Mouse (Mus musculus) CH12.LX (cell line): ENCODE measurements around the gene Apln. TPM values are rescaled to one million over a fixed set of nuclear protein-coding genes. Genes with fewer than 3 reads are reported as not detected.

ENCODE experiments used
- DNase-seq: peaks from one replicate; pipeline ENCODE4 v3.0.0-alpha.2; 2013; ENCODE audit errors: extremely low read depth
- H3K27ac ChIP-seq: 2 replicates; pipeline ENCODE4 v1.5.1; 2012; ENCODE audit warnings: low read depth, mild to moderate bottlenecking, control low read depth, moderate library complexity; ENCODE audit not compliant: insufficient read depth
- H3K27me3 ChIP-seq: replicated peaks from 2 replicates; pipeline ENCODE3; 2012; ENCODE audit warnings: inconsistent platforms
- H3K36me3 ChIP-seq, 2 experiments: replicated peaks in 1 of 2; 2 replicates each; pipeline versions ENCODE3 to v1.6.1; 2012; ENCODE audit warnings: inconsistent platforms in 1 of 2, low read length in 1 of 2, mild to moderate bottlenecking in 1 of 2, mixed read lengths in 1 of 2, moderate library complexity in 1 of 2; ENCODE audit not compliant: control insufficient read depth in 1 of 2, insufficient read depth in 1 of 2
- H3K4me1 ChIP-seq, 2 experiments: 2 replicates each; pipeline ENCODE4 v1.6.1; 2012; ENCODE audit warnings: inconsistent platforms in 1 of 2, moderate library complexity in 1 of 2; ENCODE audit not compliant: insufficient read depth in 2 of 2, control insufficient read depth in 1 of 2
- H3K4me2 ChIP-seq: 2 replicates; pipeline ENCODE4 v1.6.1; 2012; ENCODE audit warnings: low read depth, mild to moderate bottlenecking, control low read depth; ENCODE audit not compliant: poor library complexity, insufficient read depth, severe bottlenecking
- H3K4me3 ChIP-seq, 3 experiments: fragments of 150-350 bp in 1 of 3; sonication (generic) in 1 of 3; replicated peaks in 1 of 3; 2 replicates each; pipeline versions ENCODE3 to v1.5.1; 2011 to 2012; ENCODE audit warnings: low read depth in 2 of 3, low read length in 2 of 3, mild to moderate bottlenecking in 2 of 3, moderate library complexity in 2 of 3, control low read depth in 1 of 3, improper control_type of control experiment in 1 of 3, inconsistent platforms in 1 of 3, mixed read lengths in 1 of 3; ENCODE audit not compliant: poor library complexity in 1 of 3
- H3K79me2 ChIP-seq: replicated peaks from 2 replicates; pipeline ENCODE4 v1.6.1; 2012; ENCODE audit warnings: mild to moderate bottlenecking, moderate library complexity; ENCODE audit not compliant: control insufficient read depth, poor library complexity, insufficient read depth, severe bottlenecking; ENCODE audit errors: extremely low read depth
- H3K9ac ChIP-seq: 2 replicates; pipeline ENCODE4 v1.6.1; 2012; ENCODE audit warnings: low read depth, mild to moderate bottlenecking, control low read depth, moderate library complexity; ENCODE audit not compliant: insufficient read depth
- H3K9me3 ChIP-seq: replicated peaks from 2 replicates; pipeline ENCODE3; 2012; ENCODE audit warnings: low read length, inconsistent platforms, mixed read lengths
- CHD1 ChIP-seq: IDR thresholded peaks from 2 replicates; pipeline ENCODE4 v1.6.1; 2012; ENCODE audit warnings: low read depth, low read length, improper control_type of control experiment, inconsistent platforms
- CTCF ChIP-seq, 2 experiments: IDR thresholded peaks in 1 of 2; conservative IDR thresholded peaks in 1 of 2; 2 replicates each; pipeline ENCODE4 v1.5.1; 2011 to 2012; ENCODE audit warnings: low read depth in 2 of 2, low read length in 2 of 2, improper control_type of control experiment in 1 of 2, inconsistent platforms in 1 of 2, mild to moderate bottlenecking in 1 of 2, moderate library complexity in 1 of 2
- E2F4 ChIP-seq: IDR thresholded peaks from 2 replicates; pipeline ENCODE4 v1.6.1; 2011; ENCODE audit warnings: low read depth, low read length, improper control_type of control experiment; ENCODE audit not compliant: insufficient replicate concordance
- EP300 ChIP-seq: IDR thresholded peaks from 2 replicates; pipeline ENCODE4 v1.6.1; 2011; ENCODE audit warnings: low read length, improper control_type of control experiment
- GABPA ChIP-seq: IDR thresholded peaks from 2 replicates; pipeline ENCODE4 v1.6.1; 2012; ENCODE audit warnings: low read depth, low read length, improper control_type of control experiment, inconsistent platforms; ENCODE audit not compliant: insufficient replicate concordance
- HCFC1 ChIP-seq: IDR thresholded peaks from 2 replicates; pipeline ENCODE4 v1.6.1; 2012; ENCODE audit warnings: low read depth, mild to moderate bottlenecking, inconsistent platforms, low read length, improper control_type of control experiment
- IRF4 ChIP-seq: IDR thresholded peaks from 2 replicates; pipeline ENCODE4 v1.6.1; 2014; ENCODE audit warnings: low read depth, mild to moderate bottlenecking, inconsistent platforms, low read length, improper control_type of control experiment
- JUN ChIP-seq: IDR thresholded peaks from 2 replicates; pipeline ENCODE4 v1.6.1; 2011; ENCODE audit warnings: low read depth, mild to moderate bottlenecking, low read length, improper control_type of control experiment, moderate library complexity; ENCODE audit not compliant: insufficient read depth
- KAT2A ChIP-seq: IDR thresholded peaks from 2 replicates; pipeline ENCODE4 v1.6.1; 2012; ENCODE audit warnings: low read length, improper control_type of control experiment, inconsistent platforms; ENCODE audit not compliant: insufficient replicate concordance
- MAFK ChIP-seq: IDR thresholded peaks from 2 replicates; pipeline ENCODE4 v1.6.1; 2011; ENCODE audit warnings: low read length, improper control_type of control experiment; ENCODE audit not compliant: insufficient replicate concordance
- MAX ChIP-seq: IDR thresholded peaks from 2 replicates; pipeline ENCODE4 v1.6.1; 2011; ENCODE audit warnings: low read length, improper control_type of control experiment
- MXI1 ChIP-seq: IDR thresholded peaks from 2 replicates; pipeline ENCODE4 v1.6.1; 2011; ENCODE audit warnings: mild to moderate bottlenecking, low read depth, low read length, improper control_type of control experiment
- MYC ChIP-seq: IDR thresholded peaks from 2 replicates; pipeline ENCODE4 v1.6.1; 2011; ENCODE audit warnings: low read depth, mild to moderate bottlenecking, improper control_type of control experiment, low read length
- NRF1 ChIP-seq: IDR thresholded peaks from 2 replicates; pipeline ENCODE4 v1.6.1; 2014; ENCODE audit warnings: low read depth, mild to moderate bottlenecking, inconsistent platforms, low read length, improper control_type of control experiment, moderate library complexity
- PAX5 ChIP-seq: IDR thresholded peaks from 2 replicates; pipeline ENCODE4 v1.6.1; 2012; ENCODE audit warnings: low read length, inconsistent platforms, mixed read lengths
- POLR2A ChIP-seq: IDR thresholded peaks from 2 replicates; pipeline ENCODE4 v1.6.1; 2011; ENCODE audit warnings: low read depth, mild to moderate bottlenecking, improper control_type of control experiment, low read length
- POLR2AphosphoS2 ChIP-seq: IDR thresholded peaks from 2 replicates; pipeline ENCODE4 v1.6.1; 2011; ENCODE audit warnings: low read depth, low read length, improper control_type of control experiment
- RAD21 ChIP-seq: IDR thresholded peaks from 2 replicates; pipeline ENCODE4 v1.6.1; 2011; ENCODE audit warnings: low read depth, mild to moderate bottlenecking, low read length, improper control_type of control experiment, moderate library complexity
- RCOR1 ChIP-seq: conservative IDR thresholded peaks from 2 replicates; pipeline ENCODE4 v1.6.1; 2012; ENCODE audit warnings: low read depth, mild to moderate bottlenecking, inconsistent platforms, low read length, improper control_type of control experiment
- SIN3A ChIP-seq: IDR thresholded peaks from 2 replicates; pipeline ENCODE4 v1.6.1; 2012; ENCODE audit warnings: low read length, improper control_type of control experiment, inconsistent platforms
- TBP ChIP-seq: conservative IDR thresholded peaks from 2 replicates; pipeline ENCODE4 v1.6.1; 2011; ENCODE audit warnings: low read depth, low read length, improper control_type of control experiment
- TCF12 ChIP-seq: IDR thresholded peaks from 2 replicates; pipeline ENCODE4 v1.6.1; 2014; ENCODE audit warnings: low read depth, mild to moderate bottlenecking, inconsistent platforms, low read length, improper control_type of control experiment
- USF1 ChIP-seq: IDR thresholded peaks from 2 replicates; pipeline ENCODE4 v1.6.1; 2014; ENCODE audit warnings: low read depth, mild to moderate bottlenecking, inconsistent platforms, low read length, improper control_type of control experiment
- USF2 ChIP-seq: conservative IDR thresholded peaks from 2 replicates; pipeline ENCODE4 v1.6.1; 2011; ENCODE audit warnings: low read depth, low read length, improper control_type of control experiment
- ZC3H11A ChIP-seq: IDR thresholded peaks from 2 replicates; pipeline ENCODE4 v1.6.1; 2012; ENCODE audit warnings: low read depth, mild to moderate bottlenecking, inconsistent platforms, low read length, improper control_type of control experiment
- ZKSCAN1 ChIP-seq: IDR thresholded peaks from 2 replicates; pipeline ENCODE4 v1.6.1; 2012; ENCODE audit warnings: low read depth, inconsistent platforms, low read length, improper control_type of control experiment, borderline replicate concordance
- ZNF384 ChIP-seq: IDR thresholded peaks from 2 replicates; pipeline ENCODE4 v1.6.1; 2012; ENCODE audit warnings: low read depth, low read length, improper control_type of control experiment, inconsistent platforms
- dilution Hi-C: fragments of 300-500 bp; cut with MboI; formaldehyde crosslinking; loops from 2 replicates; pipeline ENCODE4 v1.14.3; 2020; ENCODE audit warnings: low sequenced_read_pairs; ENCODE audit not compliant: extremely low pct_unique_long_range_greater_than_20kb, extremely low pct_ligation_motif_present
- in situ Hi-C: fragments of 300-500 bp; cut with MboI; formaldehyde crosslinking; loops from 3 replicates; pipeline ENCODE4 v1.14.3; 2019; ENCODE audit warnings: low sequenced_read_pairs, low pct_ligation_motif_present, low pct_unique_long_range_greater_than_20kb, mixed read lengths
- polyA plus RNA-seq: library from polyadenylated mRNA; unstranded; fragments of >175 nt; gene quantifications from 2 replicates; pipeline ENCODE4 v1.2.1, GENCODE M21; 2012; ENCODE audit warnings: low read depth; ENCODE audit not compliant: insufficient read length
- total RNA-seq, 2 experiments: library from RNA; depleted of rRNA; stranded (reverse); fragments of 300-350 nt in 1 of 2; fragments of >200 nt in 1 of 2; gene quantifications; 2 replicates each; pipeline ENCODE4 v1.2.3; 2012 to 2014

Apln gene
- total and polyA plus RNA-seq, 3 experiments: 0.08 to 0.15 (median 0.10) TPM

- no peak overlapping the region for H3K4me2 ChIP-seq
- dilution Hi-C loops: no loop called here
- H3K4me1 ChIP-seq: peaks cover 0 to 2% of the 10 kb centered on the region in 2 experiments; a peak in 1 of 4 replicates
These were observed 1.6 kb downstream of the Apln start for GRCm38 (mm10) chrX:48033024-48033423.

GRCm38 (mm10) chrX:48031866-48032265 lies 2.8 kb downstream of the Apln start:
- Histone ChIP-seq H3K9ac (no peak overlapping the region), H3K9me3 (no peaks in the 10 kb centered on the region)
- DNase-seq: no peak
- TF ChIP-seq HCFC1 (no peak), TCF12 (no peak), NRF1 (no peak), MAFK (no peak), USF1 (no peak), POLR2A (no peak), MYC (no peak), E2F4 (no peak), RCOR1 (no peak), USF2 (no peak), JUN (no peak), MXI1 (no peak), EP300 (no peak)
- TF ChIP-seq, all 38 proteins: peak for 0
- dilution Hi-C loops: no loop called here
- Histone ChIP-seq H3K36me3 (no peaks in the 10 kb centered on the region), H3K27ac (no peak overlapping the region), H3K4me2 (no peak overlapping the region), H3K79me2 (no peaks in the 10 kb centered on the region), H3K4me3 (no peak overlapping the region), H3K27me3 (peaks cover 12% of the 10 kb centered on the region), H3K4me1 (peaks cover 0 to 2% of the 10 kb centered on the region in 2 experiments; a peak in 1 of 4 replicates)
- in situ Hi-C loops: no loop called here

More at GRCm38 (mm10) chrX:48033024-48033423, 1.6 kb downstream of the Apln start:
- Histone ChIP-seq H3K4me3 (no peak overlapping the region), H3K9me3 (no peaks in the 10 kb centered on the region), H3K9ac (no peak overlapping the region), H3K27me3 (peaks cover 12% of the 10 kb centered on the region), H3K27ac (no peak overlapping the region), H3K36me3 (no peaks in the 10 kb centered on the region), H3K79me2 (no peaks in the 10 kb centered on the region)
- TF ChIP-seq SIN3A (no peak), KAT2A (no peak), MYC (no peak), POLR2A (no peak), JUN (no peak), NRF1 (no peak), ZC3H11A (no peak), GABPA (no peak), IRF4 (no peak), TBP (no peak), ZKSCAN1 (no peak), CHD1 (no peak), TCF12 (no peak), ZNF384 (no peak), CTCF (conservative IDR thresholded peaks at IDR 0.05 in 1 of 2, IDR thresholded peaks at IDR 0.05 in 1 of 2; ENCODE audit: low read depth in 2 of 2, low read length in 2 of 2) (no peak), PAX5 (no peak), POLR2AphosphoS2 (no peak), MAX (no peak), RAD21 (no peak), HCFC1 (no peak)
- in situ Hi-C loops: no loop called here
- no peak for DNase-seq
